Mouse (Mus musculus): ENCODE measurements around the gene Cwf19l1.
"Not testable (repeated sequence)": the region's sequence is repeated elsewhere in the genome, so short reads cannot be mapped to it uniquely, and the experiment has no call there.

Gene Cwf19l1

GRCm38 (mm10) chr19:44135072-44135959 is at the start of gene Cwf19l1:
Cwf19l1 (minus strand) TSS chr19:44135876.
- DNase-seq (ENCODE audit: low spot score in 2 of 2), result peak; percentile 68 to 92

- DNase-seq (ENCODE audit: low spot score in 2 of 2), result no peak
These were observed 48.3 kb upstream of the Cwf19l1 start for GRCm38 (mm10) chr19:44183968-44184367.

- DNase-seq (ENCODE audit: low spot score in 2 of 2), result no peak
These were observed 44.8 kb upstream of the Cwf19l1 start for GRCm38 (mm10) chr19:44180502-44180901.

GRCm38 (mm10) chr19:44176741-44177140 is 41.1 kb upstream of the Cwf19l1 start:
- DNase-seq (ENCODE audit: low spot score in 2 of 2), result no peak

GRCm38 (mm10) chr19:44174835-44175234 is 39.2 kb upstream of the Cwf19l1 start:
- DNase-seq (ENCODE audit: low spot score in 2 of 2), result no peak

- DNase-seq (ENCODE audit: low spot score in 2 of 2), result no peak
These were observed 25.8 kb upstream of the Cwf19l1 start for GRCm38 (mm10) chr19:44161515-44161914.

GRCm38 (mm10) chr19:44159386-44159785 is 23.7 kb upstream of the Cwf19l1 start:
- DNase-seq (ENCODE audit: low spot score in 2 of 2), result no peak

- DNase-seq (ENCODE audit: low spot score in 2 of 2), result no peak
These were observed 21.3 kb upstream of the Cwf19l1 start for GRCm38 (mm10) chr19:44157005-44157404.

GRCm38 (mm10) chr19:44153781-44154180 is 18.1 kb upstream of the Cwf19l1 start:
- no peak for DNase-seq (ENCODE audit: low spot score in 2 of 2)

GRCm38 (mm10) chr19:44148991-44149390 is 13.3 kb upstream of the Cwf19l1 start:
- no peak for DNase-seq (ENCODE audit: low spot score in 2 of 2)

GRCm38 (mm10) chr19:44148345-44148744 is 12.7 kb upstream of the Cwf19l1 start:
- DNase-seq (ENCODE audit: low spot score in 2 of 2), result no peak

GRCm38 (mm10) chr19:44146951-44147350 is 11.3 kb upstream of the Cwf19l1 start:
- DNase-seq (ENCODE audit: low spot score in 2 of 2), result no peak

- no peak for DNase-seq (ENCODE audit: low spot score in 2 of 2)
These were observed 10.8 kb upstream of the Cwf19l1 start for GRCm38 (mm10) chr19:44146568-44146879.

- peak; percentile 72 to 90 for DNase-seq (ENCODE audit: low spot score in 2 of 2)
These were observed 10.3 kb upstream of the Cwf19l1 start, which contains the start of gene Bloc1s2 for GRCm38 (mm10) chr19:44145702-44146567. Bloc1s2 (minus strand) TSS chr19:44146446.

- no peak for DNase-seq (ENCODE audit: low spot score in 2 of 2)
These were observed 8.7 kb upstream of the Cwf19l1 start for GRCm38 (mm10) chr19:44144366-44144765.

GRCm38 (mm10) chr19:44135960-44136485 is 347 bp upstream of the Cwf19l1 start:
- no peak for DNase-seq (ENCODE audit: low spot score in 2 of 2)

- no peak for DNase-seq (ENCODE audit: low spot score in 2 of 2)
These were observed 2.8 kb downstream of the Cwf19l1 start for GRCm38 (mm10) chr19:44132917-44133316.

GRCm38 (mm10) chr19:44128560-44128959 is 7.1 kb downstream of the Cwf19l1 start:
- no peak for DNase-seq (ENCODE audit: low spot score in 2 of 2)

GRCm38 (mm10) chr19:44127729-44128497 is 7.8 kb downstream of the Cwf19l1 start:
- DNase-seq (ENCODE audit: low spot score in 2 of 2), result no peak

GRCm38 (mm10) chr19:44121137-44121536 is 14.5 kb downstream of the Cwf19l1 start:
- DNase-seq (ENCODE audit: low spot score in 2 of 2), result no peak

- DNase-seq (ENCODE audit: low spot score in 2 of 2), result not testable (repeated sequence)
These were observed 15.0 kb downstream of the Cwf19l1 start for GRCm38 (mm10) chr19:44120686-44121085.

GRCm38 (mm10) chr19:44117793-44118192 is 17.9 kb downstream of the Cwf19l1 start:
- no peak for DNase-seq (ENCODE audit: low spot score in 2 of 2)

All from left cerebral cortex, adult 9 months (tissue).